Mouse (Mus musculus) G1E (cell line): ENCODE results near the gene Stim2. TPM values are rescaled to one million over a fixed set of nuclear protein-coding genes. Genes with fewer than 3 reads are reported as not detected.

ENCODE experiments used
- ATAC-seq: 2 replicates; pipeline ENCODE4 v1.8.0; 2016; ENCODE audit warnings: mild to moderate bottlenecking; ENCODE audit not compliant: insufficient number of reproducible peaks, poor library complexity, low FRiP score, severe bottlenecking; ENCODE audit errors: extremely low read depth
- DNase-seq: peaks from one replicate; pipeline ENCODE4 v3.0.0; 2012; ENCODE audit warnings: low spot score
- H3K27me3 ChIP-seq: 2 replicates; pipeline ENCODE4 v1.6.1; 2012; ENCODE audit warnings: mild to moderate bottlenecking, low read length, inconsistent platforms; ENCODE audit not compliant: insufficient read depth
- H3K36me3 ChIP-seq: replicated peaks from 2 replicates; pipeline ENCODE3; 2012; ENCODE audit warnings: mild to moderate bottlenecking, inconsistent platforms
- H3K4me1 ChIP-seq: 2 replicates; pipeline ENCODE4 v1.6.1; 2012; ENCODE audit warnings: low read depth, low read length, inconsistent platforms, mixed read lengths; ENCODE audit not compliant: insufficient read depth
- H3K4me3 ChIP-seq: 2 replicates; pipeline ENCODE4 v1.5.1; 2012; ENCODE audit warnings: low read depth, mild to moderate bottlenecking, inconsistent platforms, low read length, moderate library complexity, mixed read lengths
- H3K9me3 ChIP-seq: replicated peaks from 2 replicates; pipeline ENCODE4 v1.6.1; 2012; ENCODE audit warnings: inconsistent platforms
- CTCF ChIP-seq: IDR thresholded peaks from 2 replicates; pipeline ENCODE4 v1.5.1; 2012; ENCODE audit warnings: low read depth, low read length, inconsistent platforms, mixed read lengths
- GATA1 ChIP-seq: IDR thresholded peaks from 2 replicates; pipeline ENCODE4 v1.6.1; 2012; ENCODE audit warnings: borderline replicate concordance, low read length, inconsistent platforms, mixed read lengths
- GATA2 ChIP-seq: IDR thresholded peaks from 2 replicates; pipeline ENCODE4 v1.6.1; 2012; ENCODE audit warnings: low read depth, low read length, inconsistent platforms, borderline replicate concordance
- POLR2AphosphoS5 ChIP-seq: IDR thresholded peaks from 2 replicates; pipeline ENCODE4 v1.6.1; 2012; ENCODE audit warnings: low read depth, low read length, inconsistent platforms; ENCODE audit not compliant: insufficient replicate concordance
- TAL1 ChIP-seq: conservative IDR thresholded peaks from 2 replicates; pipeline ENCODE4 v1.6.1; 2012; ENCODE audit warnings: low read depth, low read length, inconsistent platforms, mixed read lengths
- polyA plus RNA-seq: library from polyadenylated mRNA; stranded (reverse); fragments of >175 nt; gene quantifications from 2 replicates; pipeline ENCODE4 v1.2.3, GENCODE M21; 2012
- total RNA-seq, 2 experiments: library from RNA; stranded (forward) in 1 of 2; stranded (reverse) in 1 of 2; fragments of 200-1000 nt in 1 of 2; fragments of >200 nt in 1 of 2; fragmentation: Nextera tagmentation in 1 of 2; gene quantifications; 2 replicates each; pipeline ENCODE4 v1.2.3; 2014 to 2017

The Stim2 gene
- total and polyA plus RNA-seq, 3 experiments = 11.2 to 22.9 (median 12.0) TPM

GRCm38 (mm10) chr5:54159156-54159793, 161.0 kb downstream of the Stim2 start:
- ATAC-seq (no peak), DNase-seq (no peak)
- no peak for TF ChIP-seq CTCF
- TF ChIP-seq GATA2 = no peak
- no peak for TF ChIP-seq POLR2AphosphoS5
- TF ChIP-seq GATA1 = no peak
- TF ChIP-seq TAL1 = no peak
- Histone ChIP-seq H3K4me1 (no peaks in the 10 kb centered on the region), H3K4me3 (no peak overlapping the region), H3K27me3 (no peaks in the 10 kb centered on the region), H3K36me3 (no peaks in the 10 kb centered on the region), H3K9me3 (no peaks in the 10 kb centered on the region)

- no peaks in the 10 kb centered on the region for H3K4me1 ChIP-seq
- no peaks in the 10 kb centered on the region for H3K9me3 ChIP-seq
- H3K36me3 ChIP-seq = no peaks in the 10 kb centered on the region
- ATAC-seq (no peak), DNase-seq (no peak)
- TF ChIP-seq GATA1 (no peak), TAL1 (no peak), GATA2 (no peak)
- no peak overlapping the region for H3K4me3 ChIP-seq
- no peaks in the 10 kb centered on the region for H3K27me3 ChIP-seq
Measured at GRCm38 (mm10) chr5:54160561-54160960, 162.3 kb downstream of the Stim2 start.

- H3K36me3 ChIP-seq = no peaks in the 10 kb centered on the region
- no peaks in the 10 kb centered on the region for H3K9me3 ChIP-seq
- no peak for ATAC-seq
- no peak for TF ChIP-seq GATA2
- TF ChIP-seq POLR2AphosphoS5 = no peak
- no peaks in the 10 kb centered on the region for H3K4me1 ChIP-seq
- H3K27me3 ChIP-seq = no peaks in the 10 kb centered on the region
- DNase-seq = no peak
- no peak overlapping the region for H3K4me3 ChIP-seq
Measured at GRCm38 (mm10) chr5:54163890-54164289, 165.6 kb downstream of the Stim2 start.

Other genes with a start within 250 kb of the Stim2 start
- 26.4 and 44.9 TPM in 2 replicates for gene Tbc1d19, start 188.9 kb upstream of the Stim2 start, total RNA-seq (2014; fragmentation: Nextera tagmentation)
- 8.8 and 16.7 TPM in 2 replicates for gene Tbc1d19, start 188.9 kb upstream of the Stim2 start, total RNA-seq (2017)
- gene Tbc1d19, start 188.9 kb upstream of the Stim2 start, polyA plus RNA-seq = 6.8 and 7.3 TPM in 2 replicates